Mouse (Mus musculus): Measurements from ENCODE around the gene Tmtc2. TPM values are rescaled to one million over a fixed set of nuclear protein-coding genes. Genes with fewer than 3 reads are reported as not detected.

Gene Tmtc2
- polyA plus RNA-seq, 1 experiment from 2014 or later: 0.76 TPM

DNA sequence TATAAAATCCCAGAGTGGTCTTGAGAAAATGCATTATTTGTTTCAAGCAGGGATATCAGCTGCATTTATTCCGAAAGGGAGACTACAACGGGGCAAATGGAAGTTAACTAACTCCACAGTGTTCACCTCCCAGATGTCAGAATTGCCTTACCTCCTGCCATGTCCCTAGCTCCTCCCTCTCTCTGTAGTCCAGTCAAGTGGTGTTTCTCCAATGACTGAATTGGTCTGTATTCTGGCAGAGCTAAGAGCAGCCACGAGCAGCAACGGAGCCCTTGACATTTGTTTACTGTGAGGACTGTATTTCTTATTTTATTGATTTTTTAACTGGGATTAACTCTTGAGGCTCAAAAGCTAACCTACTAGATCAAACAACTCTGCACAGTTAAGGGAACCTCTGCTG is 81.8 kb downstream of the Tmtc2 start:
- Histone ChIP-seq H3K4me2 (ENCODE audit: low read depth, low read length) (no peak overlapping the region), H3K4me1 (ENCODE audit: control insufficient read depth, low read depth, low read length) (no peaks in the 10 kb centered on the region), H3K4me3 (ENCODE audit: low read depth, low read length) (no peak overlapping the region), H3K9ac (ENCODE audit: low read depth, low read length) (no peak overlapping the region), H3K36me3 (ENCODE audit: control insufficient read depth, insufficient read depth) (no peaks in the 10 kb centered on the region), H3K27ac (ENCODE audit: low read length) (no peak overlapping the region), H3K27me3 (ENCODE audit: control insufficient read depth, insufficient read depth, low read depth, low read length) (no peaks in the 10 kb centered on the region), H3K9me3 (replicated peaks; ENCODE audit: control insufficient read depth, low read length) (no peaks in the 10 kb centered on the region)
- 51% methylated on average over 4 of the region's 4 CpGs for WGBS (ENCODE audit: insufficient replicate concordance)
- no peak for ATAC-seq (ENCODE audit: low read depth)

DNA sequence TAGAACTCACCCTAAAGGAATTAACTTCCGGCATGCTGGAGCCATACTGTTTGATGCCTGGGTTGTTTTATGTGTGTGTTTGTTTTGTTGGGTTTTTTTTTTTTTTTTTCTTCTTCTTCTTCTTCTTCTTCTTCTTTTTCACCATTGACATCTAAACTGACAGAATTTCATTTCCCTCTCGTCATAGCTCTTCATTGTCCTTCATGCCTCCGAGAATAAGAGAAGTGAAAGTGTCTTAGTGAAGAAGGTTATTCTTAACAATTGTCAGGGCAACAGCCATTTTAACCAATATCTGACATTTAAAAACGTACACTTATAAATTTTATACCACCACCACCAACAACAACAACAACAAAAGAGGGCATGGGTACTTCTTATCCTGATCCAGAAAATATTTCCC is 83.5 kb downstream of the Tmtc2 start:
- no peaks in the 10 kb centered on the region for H3K36me3 ChIP-seq (ENCODE audit: control insufficient read depth, insufficient read depth)
- H3K9me3 ChIP-seq (replicated peaks; ENCODE audit: control insufficient read depth, low read length): no peaks in the 10 kb centered on the region
- no peak overlapping the region for H3K9ac ChIP-seq (ENCODE audit: low read depth, low read length)
- H3K4me2 ChIP-seq (ENCODE audit: low read depth, low read length): no peak overlapping the region
- H3K27ac ChIP-seq (ENCODE audit: low read length): no peak overlapping the region
- WGBS (ENCODE audit: insufficient replicate concordance): 50% methylated on average over 4 of the region's 4 CpGs
- H3K4me3 ChIP-seq (ENCODE audit: low read depth, low read length): no peak overlapping the region
- ATAC-seq (ENCODE audit: low read depth): no peak
- no peaks in the 10 kb centered on the region for H3K27me3 ChIP-seq (ENCODE audit: control insufficient read depth, insufficient read depth, low read depth, low read length)
- no peaks in the 10 kb centered on the region for H3K4me1 ChIP-seq (ENCODE audit: control insufficient read depth, low read depth, low read length)

DNA sequence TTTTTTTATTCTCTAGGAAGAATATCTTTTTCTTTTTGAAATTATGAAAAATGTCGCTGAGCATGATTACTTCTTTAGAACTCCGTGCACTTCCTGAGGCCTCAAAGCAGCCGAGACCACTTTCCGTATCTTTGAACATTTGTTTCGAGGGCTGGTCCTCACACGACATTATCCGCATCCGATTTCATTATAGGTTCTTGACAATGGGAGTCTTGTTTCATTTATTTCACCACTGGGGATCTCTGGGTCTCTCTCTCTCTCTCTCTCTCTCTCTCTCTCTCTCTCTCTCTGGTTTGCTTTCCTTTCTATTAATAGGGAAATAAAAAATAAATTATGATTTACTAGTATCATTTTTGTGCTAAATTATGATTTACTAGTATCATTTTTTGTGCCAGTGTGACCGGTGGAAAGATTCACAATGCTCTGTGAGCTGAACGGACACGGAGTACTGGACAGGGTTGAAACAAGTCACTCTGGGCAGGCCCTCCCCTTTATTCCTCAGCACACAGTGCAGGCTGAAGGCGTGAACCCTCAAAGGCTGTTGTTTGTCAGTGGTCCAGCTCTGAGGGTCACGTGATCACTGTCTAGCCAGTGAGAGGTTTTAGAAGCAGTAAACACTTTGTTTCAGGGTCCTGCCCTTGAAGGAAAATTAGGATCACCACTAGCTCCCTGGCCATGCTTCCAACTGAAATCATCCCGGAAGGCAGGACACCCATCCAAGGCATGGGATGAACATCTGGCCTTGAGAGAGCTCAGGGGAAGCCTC is 84.1 kb downstream of the Tmtc2 start:
- no peak overlapping the region for H3K9ac ChIP-seq (ENCODE audit: low read depth, low read length)
- H3K4me3 ChIP-seq (ENCODE audit: low read depth, low read length): no peak overlapping the region
- no peaks in the 10 kb centered on the region for H3K4me1 ChIP-seq (ENCODE audit: control insufficient read depth, low read depth, low read length)
- whole genome bisulfite sequencing (ENCODE audit: insufficient replicate concordance): 76% methylated on average over 14 of the region's 14 CpGs
- no peak for ATAC-seq (ENCODE audit: low read depth)
- no peak overlapping the region for H3K4me2 ChIP-seq (ENCODE audit: low read depth, low read length)
- H3K27me3 ChIP-seq (ENCODE audit: control insufficient read depth, insufficient read depth, low read depth, low read length): no peaks in the 10 kb centered on the region
- no peaks in the 10 kb centered on the region for H3K9me3 ChIP-seq (replicated peaks; ENCODE audit: control insufficient read depth, low read length)
- H3K36me3 ChIP-seq (ENCODE audit: control insufficient read depth, insufficient read depth): no peaks in the 10 kb centered on the region
- H3K27ac ChIP-seq (ENCODE audit: low read length): no peak overlapping the region

DNA sequence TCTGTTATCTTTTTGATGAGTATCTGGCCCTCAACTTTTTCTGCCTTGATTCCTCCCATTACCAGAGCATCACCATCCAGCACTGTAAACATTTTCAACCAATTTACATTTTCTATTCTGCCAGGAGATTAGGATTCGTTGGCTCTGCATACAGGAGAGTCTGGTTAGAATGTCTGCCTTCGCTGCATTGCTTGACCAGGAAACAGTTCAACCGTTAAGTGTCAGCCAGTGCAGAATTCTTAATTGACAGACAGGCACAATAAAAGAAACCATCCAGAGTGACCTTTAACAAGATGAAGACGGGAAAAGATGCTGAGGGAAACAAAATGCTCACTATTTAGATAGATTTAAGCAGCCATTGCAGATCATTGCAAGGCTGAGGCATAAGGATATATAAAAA is 87.3 kb downstream of the Tmtc2 start:
- no peaks in the 10 kb centered on the region for H3K4me1 ChIP-seq (ENCODE audit: control insufficient read depth, low read depth, low read length)
- no peaks in the 10 kb centered on the region for H3K27me3 ChIP-seq (ENCODE audit: control insufficient read depth, insufficient read depth, low read depth, low read length)
- no peak overlapping the region for H3K27ac ChIP-seq (ENCODE audit: low read length)
- 54% methylated on average over 4 of the region's 4 CpGs for WGBS (ENCODE audit: insufficient replicate concordance)
- no peak overlapping the region for H3K4me2 ChIP-seq (ENCODE audit: low read depth, low read length)
- H3K36me3 ChIP-seq (ENCODE audit: control insufficient read depth, insufficient read depth): no peaks in the 10 kb centered on the region
- no peak overlapping the region for H3K4me3 ChIP-seq (ENCODE audit: low read depth, low read length)
- no peak overlapping the region for H3K9ac ChIP-seq (ENCODE audit: low read depth, low read length)
- no peaks in the 10 kb centered on the region for H3K9me3 ChIP-seq (replicated peaks; ENCODE audit: control insufficient read depth, low read length)
- no peak for ATAC-seq (ENCODE audit: low read depth)

DNA sequence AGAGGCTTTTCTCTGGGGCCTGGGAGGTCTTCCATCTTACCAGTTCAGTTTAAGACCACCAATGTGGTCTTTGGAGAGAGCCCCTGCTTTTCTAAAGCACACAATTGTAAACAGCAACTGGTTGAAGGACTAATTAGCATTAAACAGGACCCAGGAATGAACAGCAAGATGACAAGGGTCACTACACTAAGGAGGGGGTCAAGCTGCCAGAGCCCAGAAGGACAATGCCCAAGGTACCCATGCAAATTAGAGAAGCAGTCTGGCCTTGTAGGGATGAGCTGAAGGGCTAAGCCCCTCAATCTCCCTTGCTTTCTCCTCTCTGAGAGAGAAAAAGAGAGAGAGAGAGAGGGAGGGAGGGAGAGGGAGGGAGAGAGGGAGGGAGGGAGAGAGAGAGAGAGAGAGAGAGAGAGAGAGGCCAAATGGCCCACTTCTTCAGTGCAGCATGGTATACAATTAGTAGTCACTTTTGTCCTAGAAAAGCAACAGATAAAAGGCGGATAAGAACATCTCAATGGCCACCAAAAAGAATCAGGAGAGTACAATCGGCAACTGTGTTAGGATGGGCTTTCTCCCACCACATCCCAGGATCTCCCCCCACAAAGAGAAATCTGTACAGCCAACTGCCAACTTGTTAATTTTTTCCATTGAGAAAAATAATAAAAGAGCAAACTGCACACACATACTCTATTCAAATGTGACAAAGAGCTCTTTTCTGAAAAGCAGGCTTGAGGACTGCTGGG is 89.7 kb downstream of the Tmtc2 start:
- no peaks in the 10 kb centered on the region for H3K27me3 ChIP-seq (ENCODE audit: control insufficient read depth, insufficient read depth, low read depth, low read length)
- H3K9me3 ChIP-seq (replicated peaks; ENCODE audit: control insufficient read depth, low read length): no peaks in the 10 kb centered on the region
- no peak overlapping the region for H3K27ac ChIP-seq (ENCODE audit: low read length)
- ATAC-seq (ENCODE audit: low read depth): no peak
- no peaks in the 10 kb centered on the region for H3K36me3 ChIP-seq (ENCODE audit: control insufficient read depth, insufficient read depth)
- H3K4me1 ChIP-seq (ENCODE audit: control insufficient read depth, low read depth, low read length): no peaks in the 10 kb centered on the region
- no peak overlapping the region for H3K4me2 ChIP-seq (ENCODE audit: low read depth, low read length)
- no peak overlapping the region for H3K9ac ChIP-seq (ENCODE audit: low read depth, low read length)
- 57% methylated on average over 2 of the region's 2 CpGs for WGBS (ENCODE audit: insufficient replicate concordance)
- H3K4me3 ChIP-seq (ENCODE audit: low read depth, low read length): no peak overlapping the region

DNA sequence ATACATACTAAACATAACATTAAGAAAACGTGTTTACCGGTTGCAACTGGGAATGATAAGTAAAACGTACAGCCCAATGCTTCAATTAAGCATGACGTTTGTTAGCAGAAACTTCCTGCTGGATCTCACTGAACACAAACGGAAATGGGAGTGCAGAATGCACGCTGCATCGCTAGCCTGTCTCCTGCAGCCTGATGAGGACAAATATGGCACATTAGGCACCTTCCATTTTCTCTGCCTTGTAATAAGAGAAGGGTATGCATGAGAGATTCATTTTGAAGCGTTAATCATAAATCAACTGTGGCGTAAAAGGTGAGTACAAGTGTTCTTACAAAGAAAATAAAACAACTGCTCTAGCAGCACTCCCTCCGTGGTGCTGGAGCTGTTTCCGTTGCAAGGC is 94.5 kb downstream of the Tmtc2 start:
- no peaks in the 10 kb centered on the region for H3K36me3 ChIP-seq (ENCODE audit: control insufficient read depth, insufficient read depth)
- no peaks in the 10 kb centered on the region for H3K4me1 ChIP-seq (ENCODE audit: control insufficient read depth, low read depth, low read length)
- no peak overlapping the region for H3K9ac ChIP-seq (ENCODE audit: low read depth, low read length)
- WGBS (ENCODE audit: insufficient replicate concordance): 60% methylated on average over 11 of the region's 11 CpGs
- no peaks in the 10 kb centered on the region for H3K9me3 ChIP-seq (replicated peaks; ENCODE audit: control insufficient read depth, low read length)
- H3K27me3 ChIP-seq (ENCODE audit: control insufficient read depth, insufficient read depth, low read depth, low read length): no peaks in the 10 kb centered on the region
- no peak overlapping the region for H3K27ac ChIP-seq (ENCODE audit: low read length)
- H3K4me2 ChIP-seq (ENCODE audit: low read depth, low read length): no peak overlapping the region
- no peak overlapping the region for H3K4me3 ChIP-seq (ENCODE audit: low read depth, low read length)
- ATAC-seq (ENCODE audit: low read depth): no peak; the same call in 1 of the 2 replicates

DNA sequence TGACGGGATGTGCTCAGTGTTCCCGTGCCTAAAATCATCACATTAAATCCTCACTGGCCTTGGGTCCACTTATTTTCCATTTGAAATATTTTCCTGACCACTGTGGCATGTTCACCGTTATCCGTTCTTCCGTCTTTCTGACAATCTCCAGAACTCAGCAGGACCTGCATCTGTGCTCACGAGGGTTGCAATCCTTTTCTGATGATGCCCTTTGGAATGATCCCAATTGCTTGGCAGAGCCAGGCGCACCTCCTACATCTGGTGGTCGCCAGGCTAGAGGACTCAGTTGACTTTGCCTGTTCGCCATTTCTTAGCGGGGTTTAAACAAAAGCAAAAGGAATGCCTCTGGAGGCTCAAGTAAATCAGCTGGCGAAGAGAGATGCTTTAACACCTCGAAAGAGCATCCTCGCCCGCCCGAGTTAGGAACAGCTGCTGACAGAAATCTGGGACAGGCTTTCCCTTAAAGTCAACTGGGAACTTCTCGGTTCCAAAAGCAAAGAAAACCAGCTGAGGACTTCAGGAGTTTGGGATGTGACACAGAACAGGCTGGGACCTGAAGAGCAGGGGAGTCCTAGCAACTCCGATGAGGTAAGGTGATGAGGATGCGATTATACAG is 96.5 kb downstream of the Tmtc2 start:
- Histone ChIP-seq H3K4me1 (ENCODE audit: control insufficient read depth, low read depth, low read length) (no peaks in the 10 kb centered on the region), H3K4me2 (ENCODE audit: low read depth, low read length) (no peak overlapping the region), H3K27ac (ENCODE audit: low read length) (no peak overlapping the region), H3K4me3 (ENCODE audit: low read depth, low read length) (no peak overlapping the region), H3K36me3 (ENCODE audit: control insufficient read depth, insufficient read depth) (no peaks in the 10 kb centered on the region), H3K9me3 (replicated peaks; ENCODE audit: control insufficient read depth, low read length) (no peaks in the 10 kb centered on the region), H3K9ac (ENCODE audit: low read depth, low read length) (no peak overlapping the region), H3K27me3 (ENCODE audit: control insufficient read depth, insufficient read depth, low read depth, low read length) (no peaks in the 10 kb centered on the region)
- 71% methylated on average over 18 of the region's 18 CpGs for WGBS (ENCODE audit: insufficient replicate concordance)
- no peak for ATAC-seq (ENCODE audit: low read depth)

DNA sequence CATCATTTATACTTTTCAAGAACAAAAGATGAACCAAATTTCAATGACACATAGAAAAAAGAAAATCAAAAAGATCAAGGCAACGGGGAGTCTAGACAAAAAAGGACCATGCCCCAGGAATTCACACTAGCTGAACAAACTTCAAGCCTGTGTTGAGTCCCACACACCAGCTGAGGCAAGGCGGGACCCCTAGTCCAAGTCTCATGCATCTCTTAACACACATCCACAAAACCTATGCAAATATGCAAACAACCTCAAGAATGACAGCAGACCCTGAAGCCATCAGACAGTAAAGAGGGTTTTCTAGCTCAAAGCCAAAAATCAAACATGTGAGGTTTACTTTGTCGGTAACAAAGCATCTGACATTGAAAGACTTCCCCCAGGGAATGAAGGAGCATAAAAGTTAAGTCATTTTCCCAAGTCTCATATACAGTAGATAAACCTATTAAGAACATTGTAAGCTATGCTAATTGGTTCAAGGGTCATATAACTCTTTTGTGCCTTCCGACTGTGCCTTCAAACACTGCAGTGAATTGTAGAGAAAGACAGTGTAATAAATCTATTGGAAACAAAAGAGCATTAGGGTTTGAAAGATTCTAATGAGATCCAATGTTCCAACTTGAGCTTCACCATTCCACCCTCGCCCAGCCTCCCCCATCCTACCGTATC is 100.0 kb downstream of the Tmtc2 start:
- Histone ChIP-seq H3K4me1 (ENCODE audit: control insufficient read depth, low read depth, low read length) (no peaks in the 10 kb centered on the region), H3K9ac (ENCODE audit: low read depth, low read length) (no peak overlapping the region), H3K36me3 (ENCODE audit: control insufficient read depth, insufficient read depth) (no peaks in the 10 kb centered on the region), H3K4me2 (ENCODE audit: low read depth, low read length) (no peak overlapping the region), H3K27me3 (ENCODE audit: control insufficient read depth, insufficient read depth, low read depth, low read length) (no peaks in the 10 kb centered on the region), H3K4me3 (ENCODE audit: low read depth, low read length) (no peak overlapping the region), H3K27ac (ENCODE audit: low read length) (no peak overlapping the region), H3K9me3 (replicated peaks; ENCODE audit: control insufficient read depth, low read length) (no peaks in the 10 kb centered on the region)
- 66% methylated on average over 6 of the region's 6 CpGs for WGBS (ENCODE audit: insufficient replicate concordance)
- no peak for ATAC-seq (ENCODE audit: low read depth)
